7 mouse cellular contexts compared by ENCODE assay signal in genomic region chr4:62755237-62755900, GRCm38 (mm10).
DNase-seq lines count a peak whose midpoint lies in the region; ATAC-seq and TF ChIP-seq lines count a peak whose summit lies in the region.

No protein-coding gene starts in this region.

- peak overlapping the region; percentile 7 for H3K4me2 ChIP-seq in embryonic facial prominence, embryonic 13.5 days

- TF ChIP-seq CTCF in kidney, adult 2 months (conservative IDR thresholded peaks at IDR 0.05; ENCODE audit: insufficient read depth, insufficient read length, low read depth, low read length) = no peak

- peak; percentile 85 for ATAC-seq in embryonic facial prominence, embryonic 13.5 days (ENCODE audit: insufficient number of reproducible peaks, insufficient read depth, low FRiP score, low TSS enrichment, low read depth)

- H3K9me3 ChIP-seq in embryonic facial prominence, embryonic 13.5 days = no peaks in the 10 kb centered on the region
- H3K9me3 ChIP-seq in heart, embryonic 10.5 days = no peaks in the 10 kb centered on the region

- H3K4me3 ChIP-seq in embryonic facial prominence, embryonic 13.5 days = no peak overlapping the region
- no peak overlapping the region for H3K4me3 ChIP-seq in heart, embryonic 10.5 days
- no peak overlapping the region for H3K4me3 ChIP-seq in kidney, adult 2 months (ENCODE audit: insufficient read depth, low read depth, low read length)

- peak; percentile 63 for DNase-seq in adrenal gland, postnatal 25 days
- no peak for DNase-seq in heart, embryonic 10.5 days (ENCODE audit: low spot score)
- peak; percentile 69 for DNase-seq in kidney, adult 2 months
- peak; percentile 81 to 88 for DNase-seq in lung, postnatal 4 days
- peak; percentile 83 for DNase-seq in testis, postnatal 10 days (ENCODE audit: low spot score)
- no peak for DNase-seq in c-Kit-positive CD71-positive TER-119-positive erythroid progenitor cells, embryonic 14.5 days (ENCODE audit: low spot score)

- no peaks in the 10 kb centered on the region for H3K27me3 ChIP-seq in embryonic facial prominence, embryonic 13.5 days
- H3K27me3 ChIP-seq in heart, embryonic 10.5 days (ENCODE audit: insufficient read depth, poor library complexity, severe bottlenecking) = no peaks in the 10 kb centered on the region
- no peaks in the 10 kb centered on the region for H3K27me3 ChIP-seq in kidney, adult 2 months (replicated peaks; ENCODE audit: control insufficient read depth, insufficient read depth, low read length)

- H3K36me3 ChIP-seq in embryonic facial prominence, embryonic 13.5 days = no peaks in the 10 kb centered on the region
- H3K36me3 ChIP-seq in heart, embryonic 10.5 days = no peaks in the 10 kb centered on the region
- H3K36me3 ChIP-seq in kidney, adult 2 months (ENCODE audit: control insufficient read depth, insufficient read depth, low read length) = no peaks in the 10 kb centered on the region

- TF ChIP-seq POLR2A in kidney, adult 2 months (IDR thresholded peaks at IDR 0.05; ENCODE audit: low read depth, low read length) = no peak

- H3K4me1 ChIP-seq in embryonic facial prominence, embryonic 13.5 days = peaks cover 67% of the 10 kb centered on the region
- peaks cover 51% of the 10 kb centered on the region for H3K4me1 ChIP-seq in heart, embryonic 10.5 days
- no peaks in the 10 kb centered on the region for H3K4me1 ChIP-seq in kidney, adult 2 months (ENCODE audit: control insufficient read depth, insufficient read depth, low read length)

- H3K9ac ChIP-seq in embryonic facial prominence, embryonic 13.5 days = no peak overlapping the region

- peak overlapping the region; percentile 80 for H3K27ac ChIP-seq in embryonic facial prominence, embryonic 13.5 days
- H3K27ac ChIP-seq in heart, embryonic 10.5 days = peak overlapping the region; percentile 70
- H3K27ac ChIP-seq in kidney, adult 2 months (ENCODE audit: insufficient read depth, low read depth, low read length) = no peak overlapping the region

- WGBS in embryonic facial prominence, embryonic 13.5 days = 22% methylated on average over 5 of the region's 5 CpGs
- WGBS in heart, embryonic 10.5 days = 47% methylated on average over 5 of the region's 5 CpGs
- WGBS in kidney, adult 2 months = 60% methylated on average over 5 of the region's 5 CpGs

Comparison
In these comparisons a context has a peak if more than half of its experiments do, and no peak if none do; other contexts are left out.
1. DNase-seq: peak in adrenal gland, postnatal 25 days (single experiment), kidney, adult 2 months (single experiment), lung, postnatal 4 days (2 of 2) and testis, postnatal 10 days (single experiment); none in heart, embryonic 10.5 days (single experiment) and c-Kit-positive CD71-positive TER-119-positive erythroid progenitor cells, embryonic 14.5 days (single experiment).